Mouse (Mus musculus) mouse trophoblast stem cell (cell line): Measurements from ENCODE around the gene Lin7b.

ENCODE experiments used
- in situ Hi-C, 2 experiments: fragments of 300-500 bp; cut with MseI, MboI; formaldehyde crosslinking; loops; 2 replicates in 1 of 2; 3 replicates in 1 of 2; pipeline ENCODE4 v1.15.1; 2025

Gene Lin7b

GRCm38 (mm10) chr7:45355318-45356020 is 14.9 kb downstream of the Lin7b start:
- in situ Hi-C loops: no loop called here

- in situ Hi-C loops: no loop called here
Measured at GRCm38 (mm10) chr7:45353041-45353440, 17.3 kb downstream of the Lin7b start.

- in situ Hi-C loops: no loop called here
Measured at GRCm38 (mm10) chr7:45346905-45347304, 23.5 kb downstream of the Lin7b start.

GRCm38 (mm10) chr7:45343543-45343942 is 26.8 kb downstream of the Lin7b start:
- in situ Hi-C loops: no loop called here

GRCm38 (mm10) chr7:45342081-45342480 is 28.3 kb downstream of the Lin7b start:
- in situ Hi-C loops: no loop called here

GRCm38 (mm10) chr7:45341303-45341702 is 29.1 kb downstream of the Lin7b start:
- in situ Hi-C loops: no loop called here

GRCm38 (mm10) chr7:45340669-45341068 is 29.7 kb downstream of the Lin7b start:
- in situ Hi-C loops: no loop called here

GRCm38 (mm10) chr7:45340066-45340442 is 30.3 kb downstream of the Lin7b start:
- in situ Hi-C loops: no loop called here

- in situ Hi-C loops: no loop called here
Measured at GRCm38 (mm10) chr7:45339410-45340065, 30.8 kb downstream of the Lin7b start.

GRCm38 (mm10) chr7:45338161-45338911 is 32.0 kb downstream of the Lin7b start:
- in situ Hi-C loops: no loop called here

GRCm38 (mm10) chr7:45337469-45337868 is 32.9 kb downstream of the Lin7b start:
- in situ Hi-C loops: no loop called here

GRCm38 (mm10) chr7:45336319-45336718 is 34.1 kb downstream of the Lin7b start:
- in situ Hi-C loops: no loop called here

GRCm38 (mm10) chr7:45335056-45335455 is 35.3 kb downstream of the Lin7b start, which contains the start of gene Hrc:
Gene Hrc (plus strand): TSS chr7:45335290.
- in situ Hi-C loops: no loop called here

- in situ Hi-C loops: no loop called here
Measured at GRCm38 (mm10) chr7:45334605-45335004, 35.8 kb downstream of the Lin7b start.

GRCm38 (mm10) chr7:45333431-45333982 is 36.9 kb downstream of the Lin7b start, which contains the start of gene Trpm4:
Gene Trpm4 (minus strand): TSS chr7:45333780.
- in situ Hi-C loops: no loop called here

GRCm38 (mm10) chr7:45332685-45333425 is 37.5 kb downstream of the Lin7b start:
- in situ Hi-C loops: no loop called here

- in situ Hi-C loops: no loop called here
Measured at GRCm38 (mm10) chr7:45331502-45331901, 38.9 kb downstream of the Lin7b start.

GRCm38 (mm10) chr7:45328841-45329475 is 41.4 kb downstream of the Lin7b start:
- in situ Hi-C loops: no loop called here

- in situ Hi-C loops: no loop called here
Measured at GRCm38 (mm10) chr7:45325800-45326199, 44.6 kb downstream of the Lin7b start.

GRCm38 (mm10) chr7:45323069-45323468 is 47.3 kb downstream of the Lin7b start:
- in situ Hi-C loops: no loop called here

GRCm38 (mm10) chr7:45322245-45322644 is 48.1 kb downstream of the Lin7b start:
- in situ Hi-C loops: no loop called here
